Mouse (Mus musculus) forebrain, embryonic 13.5 days (tissue): ENCODE results near the gene Tex14. TPM values are rescaled to one million over a fixed set of nuclear protein-coding genes. Genes with fewer than 3 reads are reported as not detected.
"Not testable (repeated sequence)": the region's sequence is repeated elsewhere in the genome, so short reads cannot be mapped to it uniquely, and the experiment has no call there.

Experiments used
- ATAC-seq: fragments of 200-750 bp; cut with Nextera tagmentation; 2 replicates; pipeline ENCODE4 v1.8.0; 2017
- H3K27ac ChIP-seq: fragments of 300-500 bp; sonication (generic); 2 replicates; pipeline ENCODE4 v1.5.1; 2015; ENCODE audit warnings: inconsistent platforms, mild to moderate bottlenecking, moderate library complexity
- H3K27me3 ChIP-seq: fragments of 300-500 bp; sonication (generic); 2 replicates; pipeline ENCODE4 v1.6.1; 2015; ENCODE audit warnings: mild to moderate bottlenecking, inconsistent platforms
- H3K36me3 ChIP-seq: fragments of 300-500 bp; sonication (generic); 2 replicates; pipeline ENCODE4 v1.6.1; 2015; ENCODE audit warnings: mild to moderate bottlenecking, inconsistent platforms; ENCODE audit not compliant: poor library complexity, severe bottlenecking
- H3K4me1 ChIP-seq: fragments of 300-500 bp; sonication (generic); 2 replicates; pipeline ENCODE4 v1.6.1; 2015; ENCODE audit warnings: inconsistent platforms
- H3K4me2 ChIP-seq: fragments of 300-500 bp; sonication (generic); 2 replicates; pipeline ENCODE4 v1.6.1; 2015; ENCODE audit warnings: inconsistent platforms, mild to moderate bottlenecking, moderate library complexity
- H3K4me3 ChIP-seq: fragments of 300-500 bp; sonication (generic); 2 replicates; pipeline ENCODE4 v1.5.1; 2015; ENCODE audit warnings: mild to moderate bottlenecking, inconsistent platforms
- H3K9ac ChIP-seq: fragments of 300-500 bp; sonication (generic); 2 replicates; pipeline ENCODE4 v1.6.1; 2015; ENCODE audit warnings: mild to moderate bottlenecking, inconsistent platforms
- H3K9me3 ChIP-seq: fragments of 300-500 bp; sonication (generic); replicated peaks from 2 replicates; pipeline ENCODE4 v1.6.1; 2016; ENCODE audit warnings: inconsistent platforms
- WGBS: fragments of 180-500 bp; shearing (Covaris S2); methylation state at CpG from one replicate; pipeline ENCODE4 v1.1.7; 2015; 5-methylcytosine and 5-hydroxymethylcytosine counted together
- polyA plus RNA-seq: library from polyadenylated mRNA; unstranded; fragments of >200 nt; fragmentation: Nextera tagmentation; extraction: Ambion mirVana; gene quantifications from 2 replicates; pipeline ENCODE4 v1.2.1, GENCODE M21; 2015

The Tex14 gene
- polyA plus RNA-seq, 1 experiment from 2014 or later: 0.10 TPM

DNA sequence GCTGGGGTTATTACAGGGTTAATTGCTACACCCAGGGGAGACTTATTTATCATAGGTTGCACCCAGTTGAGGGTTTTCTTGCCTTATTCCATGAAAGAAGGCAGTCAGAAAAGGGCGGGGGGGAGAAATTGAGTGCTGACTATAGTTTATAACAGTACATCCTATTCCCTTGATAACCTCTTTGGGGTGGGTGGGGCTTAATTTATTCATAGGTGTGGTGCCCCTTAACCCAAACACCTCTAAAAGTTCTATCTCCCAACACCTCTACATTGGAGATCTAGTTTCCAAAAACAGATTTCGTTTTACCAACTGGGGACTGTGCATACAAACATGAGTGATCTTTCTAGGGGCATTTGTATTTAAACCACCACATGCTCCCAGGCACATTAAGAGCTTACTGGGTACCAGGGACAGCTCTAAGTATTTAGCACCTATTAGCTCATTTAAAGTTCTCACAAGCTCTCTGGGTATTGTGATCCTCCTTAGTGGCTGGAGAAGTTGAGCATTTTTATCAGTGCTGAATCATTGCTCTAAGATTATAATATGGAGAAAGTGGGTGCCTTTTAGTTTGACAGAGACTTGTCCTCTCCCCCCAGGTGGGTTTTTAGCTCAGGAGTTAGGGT is 23.3 kb downstream of the Tex14 start:
- peak overlapping the region; percentile 75; the same call in 1 of the 2 replicates for H3K27ac ChIP-seq
- peak overlapping the region; percentile 12; the same call in 1 of the 2 replicates for H3K9ac ChIP-seq
- H3K4me1 ChIP-seq: peaks cover 17% of the 10 kb centered on the region; the same call in 1 of the 2 replicates
- 65% methylated on average over 2 of the region's 2 CpGs for WGBS
- no peaks in the 10 kb centered on the region for H3K27me3 ChIP-seq
- no peak for ATAC-seq
- H3K36me3 ChIP-seq: no peaks in the 10 kb centered on the region
- H3K4me2 ChIP-seq: no peak overlapping the region
- H3K9me3 ChIP-seq: no peaks in the 10 kb centered on the region
- no peak overlapping the region for H3K4me3 ChIP-seq

DNA sequence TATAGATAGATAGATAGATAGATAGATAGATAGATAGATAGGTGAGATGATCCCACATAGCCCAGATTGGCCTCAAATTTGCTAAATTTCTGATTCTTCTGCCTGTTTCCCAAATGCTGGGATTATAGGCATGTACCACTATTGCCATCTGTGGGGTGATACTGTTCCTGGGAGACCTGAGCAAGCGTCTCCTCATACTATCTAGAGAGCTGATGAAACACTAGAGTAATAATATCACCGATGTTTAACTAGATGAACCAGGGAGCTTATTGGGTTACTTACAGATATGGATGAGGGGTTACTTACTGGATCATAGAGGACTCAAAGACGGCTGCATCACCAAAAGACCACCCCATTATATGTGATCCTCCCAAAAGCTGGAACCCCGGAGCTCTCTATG is 24.5 kb downstream of the Tex14 start:
- no peak overlapping the region for H3K9ac ChIP-seq
- no peak for ATAC-seq
- no peaks in the 10 kb centered on the region for H3K36me3 ChIP-seq
- H3K9me3 ChIP-seq: no peaks in the 10 kb centered on the region
- no peak overlapping the region for H3K4me2 ChIP-seq
- no peak overlapping the region for H3K4me3 ChIP-seq
- no peaks in the 10 kb centered on the region for H3K27me3 ChIP-seq
- WGBS: 83% methylated on average over 4 of the region's 4 CpGs
- no peak overlapping the region for H3K27ac ChIP-seq
- 0 out of 2 replicates have a peak, but pooled peaks cover 8% of the 10 kb centered on the region for H3K4me1 ChIP-seq

DNA sequence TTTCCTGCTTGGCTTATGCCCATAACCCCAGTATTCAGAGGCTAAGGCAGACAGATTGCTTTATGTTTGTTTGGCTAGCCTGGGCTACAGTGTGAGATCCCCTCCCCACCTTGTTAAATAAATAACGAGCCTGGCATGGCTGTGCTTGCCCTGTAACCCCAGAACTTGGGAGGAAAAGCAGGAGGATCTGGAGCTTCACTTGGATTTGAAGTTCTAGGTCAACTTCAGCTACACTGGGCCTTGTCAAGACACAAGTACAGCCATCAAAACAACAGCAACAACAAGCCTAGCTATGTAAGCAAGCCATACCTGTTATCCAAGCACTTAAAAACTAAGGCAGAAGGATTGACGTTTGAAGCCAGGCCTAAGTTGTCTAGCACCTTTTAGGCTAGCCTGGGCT is 25.5 kb downstream of the Tex14 start:
- no peak overlapping the region for H3K4me2 ChIP-seq
- no peak for ATAC-seq
- H3K27ac ChIP-seq: no peak overlapping the region
- H3K4me3 ChIP-seq: no peak overlapping the region
- H3K9me3 ChIP-seq: no peaks in the 10 kb centered on the region
- no peaks in the 10 kb centered on the region for H3K36me3 ChIP-seq
- 83% methylated on average over 2 of the region's 2 CpGs for WGBS
- H3K9ac ChIP-seq: no peak overlapping the region
- no peaks in the 10 kb centered on the region for H3K27me3 ChIP-seq
- 0 out of 2 replicates have a peak, but pooled peaks cover 8% of the 10 kb centered on the region for H3K4me1 ChIP-seq

DNA sequence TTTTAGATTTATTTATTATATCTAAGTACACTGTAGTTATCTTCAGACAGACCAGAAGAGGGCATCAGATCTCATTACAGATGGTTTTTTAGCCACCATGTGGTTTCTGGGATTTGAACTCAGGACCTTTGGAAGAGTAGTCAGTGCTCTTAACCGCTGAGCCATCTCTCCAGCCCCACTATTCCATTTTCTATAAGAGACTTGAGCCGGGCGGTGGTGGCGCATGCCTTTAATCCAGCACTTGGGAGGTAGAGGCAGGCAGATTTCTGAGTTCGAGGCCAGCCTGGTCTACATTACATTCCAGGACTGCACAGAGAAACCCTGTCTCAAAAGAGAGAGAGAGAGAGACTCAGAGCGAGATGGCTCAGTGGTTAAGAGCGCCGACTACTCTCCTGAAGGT is 26.9 kb downstream of the Tex14 start:
- H3K27ac ChIP-seq, H3K9me3 ChIP-seq, H3K4me1 ChIP-seq, H3K27me3 ChIP-seq, H3K4me3 ChIP-seq, H3K9ac ChIP-seq, H3K4me2 ChIP-seq, ATAC-seq, H3K36me3 ChIP-seq: not testable (repeated sequence)
- WGBS: 88% methylated on average over 8 of the region's 8 CpGs

DNA sequence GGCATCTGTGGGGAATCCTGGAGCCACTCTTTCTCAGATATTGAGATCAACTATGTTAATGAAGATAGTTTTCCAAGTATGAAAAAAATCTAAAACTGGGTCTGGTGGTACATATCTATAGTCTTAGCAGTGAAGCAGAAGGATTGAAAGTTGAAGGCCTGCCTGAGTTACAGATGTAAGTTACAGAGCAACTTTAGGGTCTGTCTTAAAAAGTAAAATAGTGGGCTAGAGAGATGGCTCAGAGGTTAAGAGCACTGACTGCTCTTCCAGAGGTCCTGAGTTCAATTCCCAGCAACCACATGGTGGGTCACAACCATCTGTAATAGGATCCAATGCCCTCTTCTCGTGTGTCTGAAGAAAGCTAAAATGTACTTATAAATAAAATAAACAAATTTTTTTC is 27.6 kb downstream of the Tex14 start:
- Histone ChIP-seq H3K4me2 (no peak overlapping the region), H3K36me3 (no peaks in the 10 kb centered on the region), H3K9ac (no peak overlapping the region), H3K27ac (no peak overlapping the region), H3K9me3 (no peaks in the 10 kb centered on the region), H3K27me3 (no peaks in the 10 kb centered on the region), H3K4me1 (0 out of 2 replicates have a peak, but pooled peaks cover 4% of the 10 kb centered on the region), H3K4me3 (no peak overlapping the region)
- ATAC-seq: no peak
- 91% methylated on average over 1 of the region's 1 CpGs for WGBS

DNA sequence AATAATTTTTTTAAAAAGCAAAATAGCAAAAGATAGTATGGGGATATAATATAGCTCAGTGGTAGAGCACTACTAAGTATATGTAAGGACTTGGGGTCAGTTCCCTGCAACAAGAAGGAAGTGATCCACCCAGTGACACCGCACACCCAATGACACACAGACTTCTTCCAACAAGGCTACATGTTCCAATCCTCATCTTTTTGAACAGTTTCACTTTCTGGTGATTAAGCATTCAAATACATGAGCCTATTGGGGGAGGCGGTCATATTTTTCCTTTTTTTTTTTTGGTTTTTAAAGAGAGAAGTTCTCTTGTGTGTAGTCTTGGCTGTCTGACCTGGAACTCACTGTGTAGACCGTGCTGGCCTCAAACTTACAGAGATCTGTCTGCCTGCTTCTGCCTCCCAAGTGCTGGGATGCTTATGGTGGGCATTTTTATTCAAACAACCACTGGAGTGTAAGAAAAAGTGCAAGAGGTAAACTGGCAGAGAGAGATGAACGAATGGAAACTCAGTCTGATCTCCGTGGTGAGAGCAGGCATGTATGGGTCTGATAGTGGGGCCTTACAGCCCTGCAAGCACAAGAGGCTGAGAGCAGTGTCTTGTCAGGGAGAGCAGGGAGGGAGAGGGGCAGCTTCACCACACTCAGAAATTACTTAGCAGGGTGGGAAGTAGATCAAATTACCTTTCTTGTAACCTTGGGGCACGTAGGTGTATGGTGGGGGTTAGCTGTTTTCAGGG is 28.2 kb downstream of the Tex14 start:
- H3K9ac ChIP-seq: no peak overlapping the region
- H3K9me3 ChIP-seq: no peaks in the 10 kb centered on the region
- no peaks in the 10 kb centered on the region for H3K27me3 ChIP-seq
- ATAC-seq: no peak
- no peak overlapping the region for H3K27ac ChIP-seq
- H3K4me3 ChIP-seq: no peak overlapping the region
- WGBS: 56% methylated on average over 6 of the region's 6 CpGs
- no peaks in the 10 kb centered on the region for H3K4me1 ChIP-seq
- H3K4me2 ChIP-seq: no peak overlapping the region
- H3K36me3 ChIP-seq: no peaks in the 10 kb centered on the region

DNA sequence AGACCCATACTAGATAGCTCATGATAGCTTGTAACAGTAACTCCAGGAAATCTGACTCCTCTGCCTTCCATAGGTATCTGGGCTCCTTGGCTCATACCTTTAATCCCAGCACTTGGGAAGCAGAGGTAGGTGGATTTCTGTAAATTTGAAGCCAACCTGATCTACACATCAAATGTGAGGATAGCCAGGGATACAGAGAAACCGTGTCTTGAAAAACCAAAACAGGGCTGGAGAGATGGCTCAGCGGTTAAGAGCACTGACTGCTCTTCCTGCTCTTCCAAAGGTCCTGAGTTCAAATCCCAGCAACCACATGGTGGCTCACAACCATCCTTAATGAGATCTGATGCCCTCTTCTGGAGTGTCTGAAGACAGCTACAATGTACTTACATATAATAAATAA is 30.2 kb downstream of the Tex14 start:
- H3K27me3 ChIP-seq, H3K4me3 ChIP-seq, ATAC-seq, H3K4me2 ChIP-seq, H3K36me3 ChIP-seq, H3K9ac ChIP-seq, H3K4me1 ChIP-seq, H3K27ac ChIP-seq, H3K9me3 ChIP-seq: not testable (repeated sequence)
- 91% methylated on average over 2 of the region's 2 CpGs for WGBS

DNA sequence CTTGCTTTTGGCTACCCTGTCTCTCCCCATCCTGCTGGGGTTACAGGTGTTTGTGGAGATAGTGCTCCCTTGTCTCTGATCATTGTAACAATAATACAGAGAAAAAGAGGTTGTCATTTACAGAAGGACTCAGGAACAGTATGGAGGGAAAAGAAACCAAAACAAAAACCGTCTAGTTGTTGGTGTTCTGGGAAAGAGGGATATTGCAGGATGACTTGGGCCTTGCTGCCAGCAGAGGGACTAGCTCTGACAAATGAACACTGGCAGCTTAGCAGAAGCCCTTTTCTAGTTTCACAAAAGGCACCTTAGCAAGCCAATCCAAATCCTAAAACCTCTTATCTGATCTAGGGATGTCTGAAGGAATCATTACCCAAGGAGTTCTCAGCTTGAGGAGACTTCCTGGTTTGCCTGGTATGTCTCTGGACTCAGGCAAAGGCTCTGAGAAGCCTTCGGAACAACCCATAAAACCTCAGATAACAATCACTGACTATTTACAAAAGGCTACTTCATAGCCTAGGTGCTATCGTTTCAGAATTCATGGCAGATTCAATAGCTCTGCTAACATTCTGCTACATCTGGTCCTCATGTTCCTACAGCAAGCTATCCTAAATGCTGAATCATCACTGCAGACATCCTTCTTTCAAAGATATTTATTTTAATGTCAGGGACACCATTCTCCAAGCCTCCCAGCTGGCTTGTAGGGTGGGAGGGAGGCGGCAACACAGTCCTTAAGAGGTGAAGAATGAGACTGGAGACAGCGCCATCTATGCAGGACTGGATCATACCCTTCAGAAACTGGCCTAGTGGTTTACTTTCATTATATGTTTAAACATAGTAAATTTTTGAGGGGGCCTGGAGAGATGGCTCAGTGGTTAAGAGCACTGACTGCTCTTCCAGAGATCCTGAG is 31.7 kb downstream of the Tex14 start:
- Histone ChIP-seq H3K4me1 (0 out of 2 replicates have a peak, but pooled peaks cover 2% of the 10 kb centered on the region), H3K36me3 (no peaks in the 10 kb centered on the region), H3K27ac (no peak overlapping the region), H3K9me3 (no peaks in the 10 kb centered on the region), H3K4me3 (no peak overlapping the region), H3K4me2 (no peak overlapping the region), H3K9ac (no peak overlapping the region), H3K27me3 (0 out of 2 replicates have a peak, but pooled peaks cover 3% of the 10 kb centered on the region)
- ATAC-seq: no peak
- WGBS: 74% methylated on average over 5 of the region's 5 CpGs

DNA sequence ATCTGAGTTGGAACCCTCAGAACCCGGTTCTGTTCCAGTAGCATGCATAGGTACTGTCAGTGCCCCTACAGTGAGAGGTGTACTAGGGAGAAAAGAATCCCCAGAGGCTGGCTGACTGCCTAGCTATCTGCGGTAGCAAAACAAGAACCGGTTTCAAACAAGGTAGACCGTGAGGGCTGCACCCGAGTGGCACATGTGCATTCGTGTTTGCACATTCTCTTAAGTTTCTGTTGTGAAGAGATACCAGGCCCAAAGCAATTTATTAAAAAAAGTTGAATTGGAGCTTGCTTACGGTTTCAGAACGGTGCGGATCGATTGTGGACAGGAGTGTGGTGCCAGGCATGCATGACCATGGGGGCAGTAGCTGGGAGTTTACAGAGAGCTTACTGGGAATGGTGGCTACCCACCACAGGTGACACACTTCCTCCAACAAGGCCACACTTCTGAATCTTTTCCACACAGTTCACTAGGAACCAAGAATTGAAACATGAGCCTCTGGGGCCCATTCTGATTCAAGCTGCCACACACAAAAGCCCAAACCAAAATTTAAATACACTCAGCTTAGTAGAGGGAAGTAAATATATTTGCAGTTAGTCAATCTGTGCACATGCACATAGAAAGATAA is 35.0 kb downstream of the Tex14 start:
- no peak overlapping the region for H3K4me3 ChIP-seq
- 0 out of 2 replicates have a peak, but pooled peaks cover 4% of the 10 kb centered on the region for H3K27me3 ChIP-seq
- H3K9me3 ChIP-seq: no peaks in the 10 kb centered on the region
- H3K4me1 ChIP-seq: peaks cover 10% of the 10 kb centered on the region; the same call in 1 of the 2 replicates
- H3K9ac ChIP-seq: no peak overlapping the region
- WGBS: 86% methylated on average over 10 of the region's 10 CpGs
- H3K36me3 ChIP-seq: no peaks in the 10 kb centered on the region
- no peak overlapping the region for H3K27ac ChIP-seq
- H3K4me2 ChIP-seq: no peak overlapping the region
- no peak for ATAC-seq

DNA sequence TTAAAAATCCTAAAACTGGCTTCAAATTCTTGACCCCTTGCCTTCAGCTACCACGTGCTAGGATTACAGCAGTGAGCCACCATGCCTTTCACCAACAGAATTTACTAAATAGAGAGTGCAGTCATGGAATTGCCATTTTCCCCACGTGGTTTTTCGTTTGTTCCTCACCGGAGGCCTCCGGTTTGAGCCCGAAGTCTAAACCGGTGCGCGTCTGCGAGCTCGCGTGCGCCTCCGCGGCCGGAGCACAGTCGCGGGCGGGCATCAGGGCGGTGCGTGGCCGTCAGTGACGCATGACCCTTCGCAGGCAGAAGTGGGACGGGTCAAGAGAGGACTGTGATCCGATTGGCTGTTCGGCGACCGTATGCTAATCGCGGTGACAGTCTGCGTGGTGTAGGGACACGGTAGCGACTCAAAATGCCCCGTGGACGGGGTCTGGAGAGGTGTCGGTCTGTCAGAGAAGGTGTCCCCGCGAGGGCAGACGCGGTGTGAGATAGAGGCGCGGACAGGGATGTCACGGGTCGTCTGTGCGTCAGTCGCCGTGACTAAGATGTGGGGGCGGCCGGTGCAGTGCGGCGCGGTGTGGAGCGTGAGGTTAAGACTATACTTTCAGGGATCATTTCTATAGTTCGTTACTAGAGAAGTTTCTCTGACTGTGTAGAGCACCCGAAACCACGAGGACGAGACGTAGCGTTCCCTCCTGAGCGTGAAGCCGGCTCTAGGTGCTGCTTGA is 37.9 kb downstream of the Tex14 start:
- not testable (repeated sequence) for H3K27me3 ChIP-seq, H3K9me3 ChIP-seq, H3K36me3 ChIP-seq
- H3K27ac ChIP-seq: peak overlapping the region; percentile 27
- peak overlapping the region; percentile 59 for H3K9ac ChIP-seq
- under 1% methylated on average over 34 of the region's 62 CpGs for WGBS
- peak; percentile 98 for ATAC-seq
- H3K4me2 ChIP-seq: peak overlapping the region; percentile 60
- H3K4me3 ChIP-seq: peak overlapping the region; percentile 32
- H3K4me1 ChIP-seq: peaks cover 13% of the 10 kb centered on the region; the same call in 1 of the 2 replicates

DNA sequence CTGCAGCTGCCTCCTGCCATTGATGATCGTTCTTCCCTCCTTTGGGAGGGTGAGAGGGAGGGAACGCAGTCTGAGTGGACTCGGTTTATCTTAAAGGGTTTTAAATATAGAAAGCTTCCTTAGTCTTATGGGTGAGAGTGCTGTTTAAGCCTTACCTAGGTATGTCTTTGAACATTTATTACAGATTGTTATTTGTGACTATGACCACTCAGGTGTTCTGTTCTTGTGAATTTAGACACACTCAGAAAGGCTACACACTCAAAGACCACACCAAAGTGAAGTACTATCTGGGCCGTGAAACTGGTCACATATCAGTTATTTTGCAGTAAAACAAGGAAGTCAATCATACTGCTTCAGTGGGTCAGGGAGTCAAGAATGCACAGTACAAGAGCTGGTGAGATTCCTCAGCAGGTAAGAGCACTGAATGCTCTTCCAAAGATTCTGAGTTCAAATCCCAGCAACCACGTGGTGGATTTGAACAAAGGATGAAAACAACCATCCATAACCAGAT is 38.6 kb downstream of the Tex14 start:
- no peaks in the 10 kb centered on the region for H3K36me3 ChIP-seq
- no peaks in the 10 kb centered on the region for H3K9me3 ChIP-seq
- H3K4me1 ChIP-seq: peaks cover 13% of the 10 kb centered on the region; the same call in 1 of the 2 replicates
- H3K27ac ChIP-seq: peak overlapping the region; percentile 86
- WGBS: 0% methylated on average over 5 of the region's 5 CpGs
- ATAC-seq: no peak
- no peak overlapping the region for H3K4me2 ChIP-seq
- no peak overlapping the region for H3K9ac ChIP-seq
- no peak overlapping the region for H3K4me3 ChIP-seq
- H3K27me3 ChIP-seq: 0 out of 2 replicates have a peak, but pooled peaks cover 4% of the 10 kb centered on the region
